Mouse (Mus musculus): ENCODE measurements around the gene Tlnrd1.

GRCm38 (mm10) chr7:83889383-83889782 lies 5.3 kb upstream of the Tlnrd1 start:
- TF ChIP-seq CTCF (IDR thresholded peaks at IDR 0.05; ENCODE audit: low read depth, low read length) (no peak), POLR2A (IDR thresholded peaks at IDR 0.05; ENCODE audit: borderline replicate concordance, low read depth, low read length) (no peak)

All from bone marrow macrophage, adult 2 months (primary cell).